Mouse (Mus musculus) hindbrain, embryonic 15.5 days (tissue): ENCODE results near the gene Bcl2a1d. TPM values are rescaled to one million over a fixed set of nuclear protein-coding genes. Genes with fewer than 3 reads are reported as not detected.
"Not testable (repeated sequence)": the region's sequence is repeated elsewhere in the genome, so short reads cannot be mapped to it uniquely, and the experiment has no call there.

Source experiments
- ATAC-seq: fragments of 200-750 bp; cut with Nextera tagmentation; 2 replicates; pipeline ENCODE4 v1.8.0; 2017; ENCODE audit warnings: low read depth, moderate number of reproducible peaks, moderate TSS enrichment; ENCODE audit not compliant: low FRiP score
- H3K27ac ChIP-seq: fragments of 300-500 bp; sonication (generic); replicated peaks from 2 replicates; pipeline ENCODE4 v1.5.1; 2015; ENCODE audit warnings: mild to moderate bottlenecking, inconsistent platforms
- H3K27me3 ChIP-seq: fragments of 300-500 bp; sonication (generic); 2 replicates; pipeline ENCODE4 v1.6.1; 2015; ENCODE audit warnings: control low read depth, inconsistent platforms
- H3K36me3 ChIP-seq: fragments of 300-500 bp; sonication (generic); 2 replicates; pipeline ENCODE4 v1.6.1; 2015; ENCODE audit warnings: control low read depth, inconsistent platforms
- H3K4me1 ChIP-seq: fragments of 300-500 bp; sonication (generic); replicated peaks from 2 replicates; pipeline ENCODE4 v1.6.1; 2015; ENCODE audit warnings: control low read depth, inconsistent platforms
- H3K4me2 ChIP-seq: fragments of 300-500 bp; sonication (generic); 2 replicates; pipeline ENCODE4 v1.6.1; 2015; ENCODE audit warnings: moderate library complexity, mild to moderate bottlenecking, inconsistent platforms
- H3K4me3 ChIP-seq: fragments of 300-500 bp; sonication (generic); 2 replicates; pipeline ENCODE4 v1.5.1; 2015; ENCODE audit warnings: mild to moderate bottlenecking, inconsistent platforms
- H3K9ac ChIP-seq: fragments of 300-500 bp; sonication (generic); 2 replicates; pipeline ENCODE4 v1.6.1; 2015; ENCODE audit warnings: inconsistent platforms
- H3K9me3 ChIP-seq: fragments of 300-500 bp; sonication (generic); 2 replicates; pipeline ENCODE4 v1.6.1; 2016; ENCODE audit warnings: control low read depth, inconsistent platforms
- WGBS: fragments of 180-500 bp; shearing (Covaris S2); methylation state at CpG from one replicate; pipeline ENCODE4 v1.1.7; 2015; 5-methylcytosine and 5-hydroxymethylcytosine counted together
- polyA plus RNA-seq: library from polyadenylated mRNA; unstranded; fragments of >200 nt; fragmentation: Nextera tagmentation; extraction: Ambion mirVana; gene quantifications from 2 replicates; pipeline ENCODE4 v1.2.1, GENCODE M21; 2015

The Bcl2a1d gene
- 0.25 and 0.41 TPM in 2 replicates for polyA plus RNA-seq

DNA sequence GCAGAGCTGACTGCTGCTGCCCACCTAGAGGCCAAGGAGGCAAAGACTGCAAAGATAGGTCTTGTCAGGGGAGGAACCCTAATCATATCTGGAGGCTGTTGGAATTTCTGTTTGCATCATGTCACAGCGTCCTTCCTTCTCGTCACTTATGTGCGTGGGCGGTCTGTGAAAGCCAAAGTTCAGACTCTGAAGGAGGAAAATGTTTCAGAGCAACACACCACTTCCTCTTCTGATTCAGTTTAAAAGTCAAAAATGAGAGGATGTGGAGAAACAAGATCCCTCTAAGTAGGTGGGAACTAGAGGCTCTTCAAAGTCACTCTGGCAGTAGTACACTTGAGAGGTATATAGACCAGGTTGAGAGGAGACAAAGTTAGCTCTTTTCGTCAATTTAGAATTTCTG is at the start of gene Bcl2a1d:
TSS of gene Bcl2a1d (minus strand) at position 187 of the 400 bp plus-strand sequence.
- not testable (repeated sequence) for H3K4me2 ChIP-seq, H3K36me3 ChIP-seq, H3K27ac ChIP-seq, H3K4me1 ChIP-seq, H3K9me3 ChIP-seq, H3K27me3 ChIP-seq, H3K4me3 ChIP-seq, H3K9ac ChIP-seq, ATAC-seq
- 94% methylated on average over 5 of the region's 5 CpGs for WGBS

DNA sequence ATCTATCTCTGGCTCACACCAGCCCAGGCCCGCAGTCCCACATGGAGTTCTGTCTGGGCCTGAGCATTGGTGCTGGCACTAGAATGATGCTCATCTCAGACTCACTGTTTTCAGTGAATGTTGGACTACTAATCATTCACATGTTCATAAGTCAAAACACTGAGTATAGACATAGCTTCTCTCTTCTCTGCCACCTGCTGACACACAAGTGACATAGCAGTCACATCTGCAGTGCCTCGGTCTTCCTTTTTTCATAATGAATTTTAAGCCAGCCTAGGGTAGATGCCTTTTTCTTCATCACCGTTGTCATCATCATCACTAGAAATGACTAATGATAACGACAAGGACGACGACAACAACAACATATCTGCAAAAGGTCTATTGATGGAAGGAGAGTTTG is 38.5 kb upstream of the Bcl2a1d start:
- not testable (repeated sequence) for H3K9ac ChIP-seq, H3K4me3 ChIP-seq, H3K4me1 ChIP-seq, H3K36me3 ChIP-seq, H3K9me3 ChIP-seq, ATAC-seq, H3K27ac ChIP-seq, H3K4me2 ChIP-seq, H3K27me3 ChIP-seq
- 94% methylated on average over 4 of the region's 6 CpGs for WGBS

DNA sequence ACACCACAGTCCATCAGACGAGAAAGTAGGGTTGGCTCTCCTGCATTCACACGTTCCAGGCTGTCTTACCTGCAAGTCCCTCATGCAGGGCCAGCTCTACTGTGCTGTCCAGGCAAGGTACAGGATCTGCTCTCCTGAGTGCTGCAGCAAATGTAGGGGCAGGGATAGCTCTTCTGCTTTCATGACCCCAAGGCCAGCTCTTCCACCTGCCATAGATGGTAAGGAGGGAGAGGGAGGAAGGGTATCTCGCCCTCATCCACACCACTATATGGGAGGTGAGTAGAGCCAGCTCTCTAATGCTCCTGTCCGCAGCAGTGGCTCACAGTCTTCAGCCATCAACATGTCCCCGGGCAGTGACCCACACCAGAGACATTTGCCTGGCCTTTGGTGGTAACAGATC is 37.8 kb upstream of the Bcl2a1d start:
- not testable (repeated sequence) for H3K4me3 ChIP-seq, H3K27me3 ChIP-seq, H3K9ac ChIP-seq, H3K9me3 ChIP-seq, ATAC-seq, H3K4me2 ChIP-seq, H3K36me3 ChIP-seq, H3K27ac ChIP-seq, H3K4me1 ChIP-seq
- WGBS: 94% methylated on average over 4 of the region's 5 CpGs

DNA sequence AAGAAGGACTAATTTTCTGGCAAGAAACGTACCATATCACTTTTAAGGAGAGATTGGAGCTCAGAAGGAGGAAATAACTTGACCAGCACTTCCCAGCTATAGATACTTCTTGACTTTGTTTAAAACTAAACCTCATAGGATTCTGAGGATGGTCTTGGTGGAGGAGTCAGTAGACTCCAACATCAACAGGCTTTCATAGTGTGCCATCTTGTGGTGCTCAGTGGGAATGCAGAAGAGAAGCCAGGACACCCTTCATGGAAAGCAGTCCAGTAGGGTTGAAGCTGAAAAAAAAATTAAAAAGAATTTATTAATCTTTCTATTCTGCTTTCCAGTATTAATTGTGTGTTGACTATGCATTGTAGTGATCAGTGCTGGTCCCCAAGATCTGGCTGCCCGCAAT is 15.0 kb upstream of the Bcl2a1d start:
- not testable (repeated sequence) for H3K4me1 ChIP-seq, H3K9me3 ChIP-seq, H3K4me3 ChIP-seq, H3K27ac ChIP-seq, ATAC-seq, H3K27me3 ChIP-seq, H3K9ac ChIP-seq, H3K36me3 ChIP-seq, H3K4me2 ChIP-seq
- 33% methylated on average over 1 of the region's 2 CpGs for WGBS

- WGBS: 89% methylated on average over 1 of the region's 2 CpGs
- not testable (repeated sequence) for H3K4me2 ChIP-seq, H3K9ac ChIP-seq, H3K4me3 ChIP-seq, ATAC-seq, H3K4me1 ChIP-seq, H3K27me3 ChIP-seq, H3K36me3 ChIP-seq, H3K9me3 ChIP-seq, H3K27ac ChIP-seq
Measured at GRCm38 (mm10) chr9:88746046-88746445, 14.3 kb upstream of the Bcl2a1d start.

DNA sequence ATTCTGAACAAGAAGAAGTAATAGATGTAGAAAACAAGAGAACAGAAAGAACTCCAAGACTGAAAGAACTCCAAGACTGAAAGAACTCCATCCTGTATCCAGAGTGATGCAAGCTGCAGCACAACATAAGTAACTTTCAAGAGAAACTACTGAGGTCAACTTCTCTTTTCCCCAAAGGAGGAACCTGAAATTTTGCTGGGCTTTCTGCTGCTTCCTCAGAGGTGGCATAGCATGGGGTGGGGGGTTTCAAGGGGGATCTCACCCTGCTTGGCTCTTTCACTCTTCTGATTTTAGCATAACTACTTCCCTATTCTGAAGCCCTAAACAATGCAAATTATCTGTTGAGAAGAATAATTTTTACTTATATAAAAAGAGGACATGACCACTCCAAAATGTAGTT is 3.6 kb upstream of the Bcl2a1d start:
- not testable (repeated sequence) for H3K27ac ChIP-seq, H3K4me1 ChIP-seq, H3K4me2 ChIP-seq, H3K36me3 ChIP-seq, H3K27me3 ChIP-seq, H3K9ac ChIP-seq, ATAC-seq, H3K4me3 ChIP-seq, H3K9me3 ChIP-seq

DNA sequence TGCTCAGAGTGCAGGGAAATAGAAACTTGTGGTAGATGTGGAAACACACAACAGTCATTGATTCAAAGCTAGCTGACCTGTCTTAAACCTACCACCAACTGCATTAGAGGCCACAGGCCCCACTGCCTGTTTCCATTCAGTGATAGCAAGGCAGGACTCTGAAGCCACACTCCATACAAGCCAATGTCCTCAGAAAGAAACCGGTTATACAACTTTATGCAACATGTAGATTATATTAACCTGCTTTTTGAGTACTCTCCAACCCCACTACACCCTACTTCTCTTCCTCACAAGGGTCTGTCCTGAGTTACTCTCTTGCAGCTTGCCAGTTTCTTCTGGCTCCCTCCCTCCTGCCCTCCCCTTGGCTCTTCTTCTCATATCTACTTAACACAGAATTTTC is 1.5 kb upstream of the Bcl2a1d start:
- not testable (repeated sequence) for H3K27me3 ChIP-seq, H3K4me3 ChIP-seq, H3K36me3 ChIP-seq, ATAC-seq, H3K9me3 ChIP-seq, H3K27ac ChIP-seq, H3K4me1 ChIP-seq, H3K9ac ChIP-seq, H3K4me2 ChIP-seq
- WGBS: 94% methylated on average over 1 of the region's 1 CpGs

DNA sequence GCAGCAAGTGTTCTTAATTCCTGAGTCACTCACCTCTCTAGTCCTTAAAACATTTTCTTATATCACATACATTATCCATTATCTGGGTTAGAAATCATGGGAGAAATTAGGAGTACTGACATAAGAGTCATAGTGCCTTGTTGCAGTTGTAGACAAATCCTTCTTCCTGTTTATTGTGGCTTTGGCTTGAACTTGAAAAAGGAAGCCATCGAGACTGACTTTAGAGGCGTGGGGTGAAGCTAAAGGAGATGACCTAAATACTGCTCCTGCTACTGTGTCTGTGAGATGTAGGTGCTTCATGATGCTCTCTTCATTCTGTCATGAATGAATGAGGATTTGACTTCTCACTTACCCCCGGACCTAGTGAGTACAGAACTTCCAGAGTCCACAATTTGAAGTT is 620 bp upstream of the Bcl2a1d start:
- H3K27ac ChIP-seq, H3K9me3 ChIP-seq, H3K27me3 ChIP-seq, H3K9ac ChIP-seq, H3K4me3 ChIP-seq, H3K36me3 ChIP-seq, H3K4me2 ChIP-seq, H3K4me1 ChIP-seq, ATAC-seq: not testable (repeated sequence)
- 91% methylated on average over 2 of the region's 3 CpGs for WGBS

- not testable (repeated sequence) for H3K36me3 ChIP-seq, H3K4me2 ChIP-seq, H3K27me3 ChIP-seq, H3K9me3 ChIP-seq, H3K27ac ChIP-seq, ATAC-seq, H3K4me1 ChIP-seq, H3K4me3 ChIP-seq, H3K9ac ChIP-seq
Measured at GRCm38 (mm10) chr9:88728311-88728710, 3.4 kb downstream of the Bcl2a1d start.

DNA sequence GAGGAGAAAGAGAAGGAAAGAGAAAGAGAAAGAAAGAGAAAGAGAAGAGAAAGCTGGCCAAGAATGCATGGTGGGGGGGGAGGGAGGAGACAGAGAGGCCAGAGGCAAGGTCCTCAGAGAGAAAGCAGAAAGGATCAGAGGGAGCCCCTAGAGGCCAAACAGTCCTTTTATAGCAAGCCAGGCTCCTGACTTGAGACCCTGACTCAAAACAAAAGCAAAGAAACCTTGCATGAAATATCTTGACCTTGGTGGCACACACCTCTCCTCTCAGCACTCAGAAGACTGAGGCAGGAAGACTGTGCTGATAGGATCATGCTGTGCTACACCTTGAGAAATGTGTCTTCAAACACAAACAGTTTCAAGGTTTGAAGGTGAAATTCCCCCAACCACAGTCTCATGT is 10.1 kb downstream of the Bcl2a1d start:
- H3K36me3 ChIP-seq, H3K9me3 ChIP-seq, H3K4me3 ChIP-seq, H3K27me3 ChIP-seq, H3K4me2 ChIP-seq, H3K4me1 ChIP-seq, H3K9ac ChIP-seq, H3K27ac ChIP-seq, ATAC-seq: not testable (repeated sequence)

DNA sequence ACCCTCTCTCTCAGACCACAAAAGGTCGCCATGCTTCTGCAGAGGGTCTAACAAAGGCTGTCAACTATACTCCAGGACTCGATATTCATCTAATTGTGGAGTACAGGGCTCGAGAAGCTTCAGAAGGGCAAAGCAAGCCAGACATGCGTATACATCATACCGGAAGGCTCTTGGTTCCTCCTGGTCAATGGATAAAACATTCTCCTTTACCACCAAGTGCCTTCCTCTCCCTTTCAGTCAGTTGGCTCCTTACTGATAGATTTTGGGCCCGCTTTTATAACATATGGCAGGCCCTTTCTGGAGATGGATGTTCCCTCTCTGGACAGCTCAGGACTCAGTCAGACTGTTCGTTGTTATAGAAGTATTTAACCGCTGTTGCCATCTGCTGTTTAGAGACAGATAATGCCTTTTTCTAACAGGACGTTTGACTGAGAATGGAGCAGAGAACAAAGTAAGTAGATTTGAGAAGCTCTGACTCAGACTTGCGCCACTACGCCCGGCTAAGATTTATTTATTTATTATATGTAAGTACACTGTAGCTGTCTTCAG is 11.7 kb downstream of the Bcl2a1d start, which contains the start of gene Mthfsl:
TSS of gene Mthfsl (minus strand) at position 308 of the 549 bp plus-strand sequence.
- 17% methylated on average over 11 of the region's 12 CpGs for WGBS
- Histone ChIP-seq H3K27ac (peak within 1 kb of the TSS; percentile 87), H3K4me3 (peak within 1 kb of the TSS; percentile 40), H3K9ac (peak within 1 kb of the TSS; percentile 40), H3K4me2 (peak within 1 kb of the TSS; percentile 56)
- H3K36me3 ChIP-seq, H3K4me1 ChIP-seq, H3K27me3 ChIP-seq, H3K9me3 ChIP-seq: not testable (repeated sequence)
- ATAC-seq: peak; percentile 69

DNA sequence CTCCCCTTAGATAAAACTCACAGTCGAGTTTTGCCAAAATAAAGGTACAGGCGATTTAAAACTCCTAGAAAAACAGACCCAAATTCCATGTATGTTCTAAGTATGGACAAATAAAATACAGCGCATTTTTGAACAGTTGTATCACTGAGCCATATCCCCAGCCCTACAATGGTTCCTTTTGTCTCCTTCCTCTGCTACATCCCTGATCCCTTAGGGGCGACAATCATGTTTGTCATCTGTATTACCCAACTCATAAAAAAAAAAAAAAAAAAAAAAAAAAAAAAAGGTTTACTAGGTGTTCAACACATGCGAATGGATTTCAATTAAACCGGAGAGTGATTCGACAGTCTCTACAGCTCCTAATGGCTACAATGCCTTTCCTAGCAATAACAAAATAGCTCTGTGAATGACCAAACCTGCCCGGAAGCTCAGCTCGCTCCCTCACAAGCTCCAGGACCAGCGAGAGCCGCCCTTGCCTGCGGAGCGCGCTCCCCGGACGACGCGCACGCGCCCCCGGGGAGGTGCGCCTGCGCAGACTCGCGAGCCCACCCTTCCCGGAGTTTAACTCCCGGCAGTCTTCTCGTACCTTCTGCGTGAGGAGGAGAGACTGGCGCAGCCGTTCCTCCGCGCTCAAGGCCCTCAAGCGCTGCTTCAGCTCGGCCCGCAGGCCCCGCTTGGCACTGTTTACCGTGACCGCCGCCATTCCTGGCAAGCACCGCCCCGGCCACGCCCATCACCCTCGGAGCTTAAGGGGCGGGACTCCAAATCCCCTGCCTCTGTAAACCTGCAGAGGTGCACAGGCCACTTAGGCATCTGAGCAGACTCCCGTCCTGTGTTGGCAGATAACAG is 12.4 kb downstream of the Bcl2a1d start:
- 15% methylated on average over 7 of the region's 46 CpGs for WGBS
- ATAC-seq: peak; percentile 95

DNA sequence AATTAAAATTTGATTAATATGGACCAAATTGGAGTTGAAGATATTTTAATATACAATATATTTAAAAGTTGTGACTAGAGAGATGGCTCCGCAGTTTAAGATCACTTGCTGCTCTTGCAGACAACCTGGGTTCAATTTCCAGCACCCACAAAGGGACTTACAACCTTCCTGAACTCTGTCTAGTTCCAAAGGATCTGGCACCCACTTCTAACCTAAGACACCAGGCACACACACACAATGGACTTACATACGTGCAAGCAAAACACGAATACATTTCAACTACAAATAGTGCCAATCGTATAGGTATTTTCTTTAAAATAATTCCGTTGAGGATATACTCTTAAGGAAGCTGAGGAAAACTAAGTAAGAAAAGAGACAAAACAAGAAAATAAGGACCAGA is 13.1 kb downstream of the Bcl2a1d start:
- H3K9ac ChIP-seq, H3K36me3 ChIP-seq, ATAC-seq: not testable (repeated sequence)

More for the DNA sequence above, 12.4 kb downstream of the Bcl2a1d start:
- not testable (repeated sequence) for H3K36me3 ChIP-seq, H3K9me3 ChIP-seq, H3K27me3 ChIP-seq, H3K4me1 ChIP-seq
- Histone ChIP-seq H3K4me3 (peak overlapping the region; percentile 40), H3K27ac (peak overlapping the region; percentile 76), H3K9ac (peak overlapping the region; percentile 37; the same call in 1 of the 2 replicates), H3K4me2 (peak overlapping the region; percentile 51)

More for the DNA sequence above, 13.1 kb downstream of the Bcl2a1d start:
- H3K27ac ChIP-seq: peak overlapping the region; percentile 76; the same call in 1 of the 2 replicates
- not testable (repeated sequence) for H3K27me3 ChIP-seq, H3K4me1 ChIP-seq, H3K9me3 ChIP-seq
- peak overlapping the region; percentile 51 for H3K4me2 ChIP-seq
- H3K4me3 ChIP-seq: peak overlapping the region; percentile 40
- WGBS: 71% methylated on average over 5 of the region's 5 CpGs
